Mouse (Mus musculus) cortical plate, adult 2 months (tissue): ENCODE measurements around the gene Lrrc29. TPM values are rescaled to one million over a fixed set of nuclear protein-coding genes. Genes with fewer than 3 reads are reported as not detected.
"Not testable (repeated sequence)": the region's sequence is repeated elsewhere in the genome, so short reads cannot be mapped to it uniquely, and the experiment has no call there.

Experiments used
- H3K27ac ChIP-seq: fragments of 200-500 bp; 2 replicates; pipeline ENCODE4 v1.5.1; 2012; ENCODE audit warnings: low read length, control low read depth, inconsistent platforms; ENCODE audit not compliant: insufficient read depth
- H3K4me1 ChIP-seq: fragments of 200-500 bp; 2 replicates; pipeline ENCODE4 v1.6.1; 2011; ENCODE audit warnings: low read length; ENCODE audit not compliant: control insufficient read depth, insufficient read depth
- H3K4me3 ChIP-seq: fragments of 200-500 bp; 2 replicates; pipeline ENCODE4 v1.5.1; 2011; ENCODE audit warnings: mild to moderate bottlenecking, low read length, control low read depth; ENCODE audit not compliant: insufficient read depth
- CTCF ChIP-seq: fragments of 200-500 bp; IDR thresholded peaks from 2 replicates; pipeline ENCODE4 v1.5.1; 2011; ENCODE audit warnings: mild to moderate bottlenecking, control low read depth, low read length; ENCODE audit not compliant: insufficient read depth; ENCODE audit errors: extremely low read depth
- POLR2A ChIP-seq: fragments of 200-500 bp; IDR thresholded peaks from 2 replicates; pipeline ENCODE4 v1.6.1; 2011; ENCODE audit warnings: mild to moderate bottlenecking, low read length, control low read depth; ENCODE audit not compliant: insufficient read depth; ENCODE audit errors: extremely low read depth
- polyA plus RNA-seq: library from polyadenylated mRNA; depleted of rRNA; stranded (reverse); fragments of >200 nt; gene quantifications from 2 replicates; pipeline ENCODE4 v1.2.3, GENCODE M21; 2012

Gene Lrrc29
- polyA plus RNA-seq, 1 experiment: 3.7 TPM

DNA sequence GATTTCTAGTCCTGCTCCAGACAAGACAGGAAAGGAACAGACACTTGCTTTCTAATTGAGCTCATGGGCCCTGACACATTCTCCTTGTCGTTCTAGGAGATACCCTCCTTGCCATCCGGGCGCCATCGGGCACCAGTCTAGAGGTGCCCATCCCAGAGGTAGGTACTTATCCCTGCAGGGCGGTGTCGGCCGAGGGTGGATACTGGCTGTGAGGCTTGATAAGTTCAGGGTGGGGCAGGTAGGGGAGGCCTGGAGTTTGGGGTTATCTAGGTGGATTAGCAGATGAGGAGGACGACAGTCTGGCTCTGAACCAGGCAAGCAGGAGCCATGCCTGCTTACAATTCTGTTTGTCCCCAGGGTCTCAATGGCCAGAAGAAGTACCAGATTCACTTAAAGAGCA lies 26.1 kb downstream of the Lrrc29 start:
- TF ChIP-seq POLR2A (no peak), CTCF (no peak)
- 0 out of 2 replicates have a peak, but pooled peaks cover 2% of the 10 kb centered on the region for H3K4me1 ChIP-seq

GRCm38 (mm10) chr8:105298351-105299252 lies 27.5 kb downstream of the Lrrc29 start:
- Histone ChIP-seq H3K4me1 (0 out of 2 replicates have a peak, but pooled peaks cover 2% of the 10 kb centered on the region), H3K4me3 (peak overlapping the region; percentile 78), H3K27ac (no peak overlapping the region)
- TF ChIP-seq POLR2A: no peak
- TF ChIP-seq CTCF: no peak

More for the DNA sequence above, 26.1 kb downstream of the Lrrc29 start:
- Histone ChIP-seq H3K4me3 (no peak overlapping the region), H3K27ac (no peak overlapping the region)

GRCm38 (mm10) chr8:105297511-105298192 lies 28.4 kb downstream of the Lrrc29 start, which contains the start of gene E2f4:
E2f4 (plus strand) TSS chr8:105297663.
- 0 out of 2 replicates have a peak, but pooled peaks cover 2% of the 10 kb centered on the region for H3K4me1 ChIP-seq
- TF ChIP-seq POLR2A (no peak), CTCF (no peak)
- H3K4me3 ChIP-seq: peak within 1 kb of the TSS; percentile 78
- H3K27ac ChIP-seq: 0 out of 2 replicates have a peak within 1 kb of the TSS, but pooled peaks have one; percentile 43

DNA sequence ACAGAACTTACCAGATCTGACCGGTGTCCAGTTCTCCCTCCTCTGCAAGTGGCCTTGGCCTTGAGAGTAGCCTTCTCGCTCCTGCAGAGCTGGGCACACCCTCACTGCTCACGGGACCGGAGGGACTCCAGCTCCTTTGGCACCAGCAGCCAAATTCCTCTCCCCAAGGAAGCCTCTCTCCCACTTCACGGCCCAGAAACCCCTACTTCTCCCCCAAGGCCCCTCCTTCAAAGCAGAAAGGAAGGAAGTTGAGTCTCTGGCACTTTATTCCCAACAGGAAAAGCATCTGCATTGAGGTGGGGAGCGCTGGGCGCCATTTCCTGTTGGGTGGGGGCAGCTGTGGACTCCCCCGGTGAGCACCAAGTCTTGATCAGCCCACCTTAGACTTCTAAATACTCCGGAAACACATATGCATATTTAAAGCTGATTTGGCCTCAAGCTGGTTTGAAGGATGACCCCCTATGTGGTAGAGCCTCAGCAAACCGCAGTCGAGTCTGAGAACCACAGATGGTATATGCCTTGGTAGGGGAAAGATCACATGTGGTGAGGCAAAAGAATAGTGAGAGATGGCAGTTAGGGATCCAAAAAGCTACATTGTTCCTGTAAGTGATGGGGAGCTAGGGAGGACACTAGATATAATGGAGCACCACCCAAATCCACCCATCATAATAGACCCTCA lies 30.0 kb downstream of the Lrrc29 start, which contains the start of gene Exoc3l:
Gene Exoc3l (minus strand): TSS at position 207 of the 679 bp plus-strand sequence.
- H3K4me3 ChIP-seq: no peak within 1 kb of the TSS; the same call in 1 of the 2 replicates
- no peak within 1 kb of the TSS for H3K27ac ChIP-seq
- 0 out of 2 replicates have a peak, but pooled peaks cover 2% of the 10 kb centered on the region for H3K4me1 ChIP-seq
- TF ChIP-seq POLR2A (no peak), CTCF (no peak)

- no peak overlapping the region for H3K4me3 ChIP-seq
- TF ChIP-seq POLR2A (no peak), CTCF (no peak)
- H3K27ac ChIP-seq: no peak overlapping the region
- H3K4me1 ChIP-seq: 0 out of 2 replicates have a peak, but pooled peaks cover 2% of the 10 kb centered on the region
Observed at GRCm38 (mm10) chr8:105295256-105295655, 30.8 kb downstream of the Lrrc29 start.

- TF ChIP-seq CTCF: no peak
- TF ChIP-seq POLR2A: no peak
- Histone ChIP-seq H3K4me3 (no peak overlapping the region), H3K27ac (no peak overlapping the region), H3K4me1 (0 out of 2 replicates have a peak, but pooled peaks cover 2% of the 10 kb centered on the region)
Observed at GRCm38 (mm10) chr8:105294776-105295175, 31.3 kb downstream of the Lrrc29 start.

GRCm38 (mm10) chr8:105293405-105293804 lies 32.7 kb downstream of the Lrrc29 start:
- TF ChIP-seq CTCF (no peak), POLR2A (no peak)
- Histone ChIP-seq H3K4me1 (no peaks in the 10 kb centered on the region), H3K27ac (no peak overlapping the region), H3K4me3 (no peak overlapping the region)

DNA sequence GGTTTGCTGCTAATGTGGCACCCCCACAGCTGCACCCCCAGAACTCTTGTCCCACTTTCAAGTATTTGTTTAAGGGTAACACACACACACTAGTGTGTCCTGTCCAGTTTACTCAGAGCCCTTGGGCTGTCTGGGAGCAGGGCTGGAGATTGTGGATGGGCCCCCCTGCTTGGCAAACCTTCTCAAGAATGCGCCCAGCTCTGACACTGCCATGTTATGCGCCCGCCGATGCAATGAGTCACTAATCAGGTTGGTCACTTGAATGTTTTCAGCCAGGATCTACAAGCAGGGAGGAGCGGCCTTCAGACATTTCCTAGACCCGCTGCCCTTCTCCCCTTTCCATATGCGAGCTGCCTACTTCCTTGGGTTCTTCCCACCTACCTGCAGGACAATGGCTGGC lies 33.6 kb downstream of the Lrrc29 start:
- TF ChIP-seq CTCF: no peak
- TF ChIP-seq POLR2A: no peak
- H3K4me1 ChIP-seq: peaks cover 2% of the 10 kb centered on the region; the same call in 1 of the 2 replicates
- H3K4me3 ChIP-seq: no peak overlapping the region
- H3K27ac ChIP-seq: no peak overlapping the region

- H3K4me1 ChIP-seq, H3K4me3 ChIP-seq, H3K27ac ChIP-seq: not testable (repeated sequence)
- TF ChIP-seq CTCF: 0 out of 2 replicates have a peak, but pooled peaks have one; percentile 3
Observed at GRCm38 (mm10) chr8:105291802-105292201, 34.3 kb downstream of the Lrrc29 start.

GRCm38 (mm10) chr8:105291364-105291763 lies 34.7 kb downstream of the Lrrc29 start:
- not testable (repeated sequence) for H3K4me1 ChIP-seq, H3K27ac ChIP-seq, H3K4me3 ChIP-seq
